Mouse (Mus musculus) cerebellum, adult 2 months (tissue): ENCODE data around the gene Chdh.

ENCODE experiments used
- CTCF ChIP-seq: fragments of 200-500 bp; IDR thresholded peaks from 2 replicates; pipeline ENCODE4 v1.5.1; 2011; ENCODE audit warnings: low read depth, mild to moderate bottlenecking, control low read depth, low read length, moderate library complexity, borderline replicate concordance; ENCODE audit not compliant: insufficient read depth
- POLR2A ChIP-seq: fragments of 200-500 bp; IDR thresholded peaks from 2 replicates; pipeline ENCODE4 v1.6.1; 2011; ENCODE audit warnings: low read length, control low read depth, borderline replicate concordance; ENCODE audit not compliant: insufficient read depth

GRCm38 (mm10) chr14:29971993-29972392 lies 36.8 kb upstream of the Chdh start:
- TF ChIP-seq CTCF (no peak), POLR2A (no peak)
